Mouse (Mus musculus) layer of hippocampus, adult 2 months (tissue): ENCODE data around the gene Arhgef38. TPM values are rescaled to one million over a fixed set of nuclear protein-coding genes. Genes with fewer than 3 reads are reported as not detected.

Source experiments
- DNase-seq, 2 experiments: peaks; one replicate each; pipeline ENCODE4 v3.0.0; 2022; ENCODE audit warnings: low spot score in 2 of 2
- H3K27ac ChIP-seq: fragments of 200-600 bp; 2 replicates; pipeline ENCODE4 v1.8.1; 2022
- H3K4me3 ChIP-seq: fragments of 200-600 bp; 2 replicates; pipeline ENCODE4 v1.8.1; 2022; ENCODE audit warnings: mild to moderate bottlenecking
- CTCF ChIP-seq: fragments of 200-600 bp; conservative IDR thresholded peaks from 2 replicates; pipeline ENCODE4 v1.8.1; 2022; ENCODE audit warnings: antibody characterized with exemption, mild to moderate bottlenecking, moderate library complexity
- total RNA-seq, 2 experiments: library from RNA; stranded (reverse); gene quantifications; 2 replicates each; pipeline ENCODE4 v1.2.3; 2021

Arhgef38 gene
- total RNA-seq, 2 experiments from 2014 or later = not detected

DNA sequence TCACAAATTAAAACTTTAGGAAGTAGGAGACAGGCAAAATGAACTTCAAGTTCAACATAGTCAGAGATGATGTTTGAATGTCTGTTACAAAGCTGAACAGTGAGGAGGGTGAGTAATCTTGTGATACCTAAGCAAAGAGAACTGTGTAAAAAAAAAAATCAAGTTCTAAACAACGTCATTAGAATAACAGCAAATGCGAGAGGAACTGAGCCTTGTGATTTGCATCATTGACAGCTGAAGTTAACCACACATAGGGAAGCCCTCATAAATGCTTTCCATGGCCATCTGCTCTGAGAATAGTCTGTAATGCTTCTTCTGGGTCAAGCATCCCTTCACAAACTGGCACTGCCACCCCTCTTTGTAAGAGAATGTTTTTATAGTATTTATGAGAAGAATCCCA lies 31.0 kb downstream of the Arhgef38 start:
- no peak for TF ChIP-seq CTCF
- Histone ChIP-seq H3K4me3 (no peak overlapping the region), H3K27ac (no peak overlapping the region)
- DNase-seq = no peak

- no peak for DNase-seq
- H3K27ac ChIP-seq = no peak overlapping the region
- no peak for TF ChIP-seq CTCF
These were observed 32.6 kb downstream of the Arhgef38 start for GRCm38 (mm10) chr3:133202171-133202570.

DNA sequence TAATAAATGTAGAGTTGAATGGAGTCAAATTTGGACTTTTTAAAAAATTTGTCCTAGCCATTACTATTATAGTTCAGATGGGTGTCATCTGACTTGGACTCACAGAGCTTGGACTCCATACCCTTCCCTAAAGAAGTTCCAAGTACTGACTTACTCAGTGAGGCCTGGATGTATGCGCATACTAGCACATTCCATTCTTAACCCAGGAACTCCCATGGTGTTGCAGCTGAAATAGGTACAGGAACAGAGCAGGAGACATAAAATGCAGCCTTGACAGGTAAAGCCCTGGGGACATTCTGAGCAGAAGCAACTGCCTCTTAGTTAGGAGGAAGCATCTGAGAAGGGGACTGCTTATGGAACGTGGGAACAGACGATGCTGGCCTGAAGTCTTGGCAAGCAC lies 45.8 kb downstream of the Arhgef38 start:
- Histone ChIP-seq H3K4me3 (no peak overlapping the region), H3K27ac (no peak overlapping the region)
- no peak for DNase-seq
- TF ChIP-seq CTCF = no peak

More at GRCm38 (mm10) chr3:133202171-133202570, 32.6 kb downstream of the Arhgef38 start:
- H3K4me3 ChIP-seq = no peak overlapping the region

- no peak for TF ChIP-seq CTCF
- DNase-seq = no peak
- Histone ChIP-seq H3K4me3 (no peak overlapping the region), H3K27ac (no peak overlapping the region)
These were observed 47.2 kb downstream of the Arhgef38 start for GRCm38 (mm10) chr3:133187524-133187923.

DNA sequence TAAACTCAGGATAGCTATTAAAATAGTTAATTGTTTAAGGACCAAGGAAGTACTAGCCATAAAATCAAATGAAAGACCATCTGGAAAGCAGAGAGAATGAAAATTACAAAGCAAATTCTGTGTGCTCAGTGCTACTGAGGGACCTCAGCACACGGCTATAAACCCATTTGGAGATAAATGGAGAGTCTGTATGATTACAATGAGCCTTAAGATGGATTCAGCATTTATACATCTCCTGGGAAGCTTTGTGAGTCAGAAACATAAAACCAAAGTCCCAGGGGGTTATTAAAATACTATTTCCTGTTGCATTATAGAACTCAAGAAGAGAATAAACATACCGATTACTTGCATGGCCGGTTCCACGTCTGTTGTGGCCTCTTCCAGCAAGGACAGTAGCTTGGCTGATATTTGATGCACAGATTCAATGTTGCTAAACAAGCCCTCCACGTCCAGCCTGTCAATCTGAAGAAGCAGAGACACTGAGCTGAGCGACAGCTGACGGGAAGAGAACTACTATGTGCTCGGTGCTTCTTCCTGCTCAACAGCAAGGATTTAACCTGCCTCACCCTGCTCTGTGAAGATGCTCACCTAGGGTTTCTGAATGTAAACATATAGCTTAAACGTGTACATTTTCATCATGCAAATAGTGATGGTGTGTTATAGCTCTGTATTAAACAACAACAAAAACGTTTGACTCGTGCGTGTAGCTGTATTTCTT lies 58.6 kb downstream of the Arhgef38 start:
- no peak overlapping the region for H3K4me3 ChIP-seq
- no peak for DNase-seq
- no peak for TF ChIP-seq CTCF
- H3K27ac ChIP-seq = no peak overlapping the region

DNA sequence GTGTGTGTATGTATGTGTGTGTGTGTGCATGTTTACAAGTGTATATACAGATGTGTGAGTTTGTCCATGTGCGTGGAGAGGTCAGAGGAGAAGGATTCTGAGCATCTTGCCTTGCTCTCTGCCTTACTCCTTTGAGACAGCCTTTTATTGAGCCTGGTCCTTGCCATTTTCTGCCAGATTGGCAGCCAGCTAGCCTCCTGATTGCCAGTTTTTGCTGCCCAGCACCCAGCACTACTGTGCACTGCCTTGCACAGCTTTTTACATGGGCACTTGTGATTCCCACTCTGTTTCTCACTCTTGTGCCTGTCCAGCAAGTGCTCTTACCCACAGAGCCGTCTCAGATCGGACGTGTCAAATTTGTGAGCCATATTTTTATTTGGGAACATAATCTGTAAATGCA lies 62.5 kb downstream of the Arhgef38 start:
- no peak for DNase-seq
- no peak for TF ChIP-seq CTCF
- H3K4me3 ChIP-seq = no peak overlapping the region
- H3K27ac ChIP-seq = no peak overlapping the region

DNA sequence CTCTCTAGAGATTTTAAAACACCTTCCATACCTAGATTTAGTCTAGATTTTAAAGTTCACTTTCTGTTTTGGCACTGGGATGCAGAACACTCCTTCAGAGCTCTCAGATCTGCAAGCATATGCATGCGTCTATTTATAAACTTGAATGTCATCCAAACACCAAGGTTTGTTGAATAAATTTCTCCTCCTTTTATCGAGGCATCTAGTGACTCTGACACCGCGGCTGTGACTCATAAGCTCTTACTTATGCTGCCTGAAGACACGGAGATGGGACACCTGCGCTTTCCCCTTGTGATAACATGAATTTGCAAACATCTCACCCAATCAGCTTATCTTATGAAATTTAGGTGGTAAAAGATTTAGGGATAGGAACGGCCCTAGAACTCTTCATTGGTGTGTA lies 65.0 kb downstream of the Arhgef38 start:
- Histone ChIP-seq H3K27ac (no peak overlapping the region), H3K4me3 (no peak overlapping the region)
- peak in 1 of 2 experiments; percentile 26 for DNase-seq
- no peak for TF ChIP-seq CTCF

GRCm38 (mm10) chr3:133167550-133167949 lies 67.2 kb downstream of the Arhgef38 start:
- H3K27ac ChIP-seq = no peak overlapping the region
- H3K4me3 ChIP-seq = no peak overlapping the region
- no peak for TF ChIP-seq CTCF
- no peak for DNase-seq

DNA sequence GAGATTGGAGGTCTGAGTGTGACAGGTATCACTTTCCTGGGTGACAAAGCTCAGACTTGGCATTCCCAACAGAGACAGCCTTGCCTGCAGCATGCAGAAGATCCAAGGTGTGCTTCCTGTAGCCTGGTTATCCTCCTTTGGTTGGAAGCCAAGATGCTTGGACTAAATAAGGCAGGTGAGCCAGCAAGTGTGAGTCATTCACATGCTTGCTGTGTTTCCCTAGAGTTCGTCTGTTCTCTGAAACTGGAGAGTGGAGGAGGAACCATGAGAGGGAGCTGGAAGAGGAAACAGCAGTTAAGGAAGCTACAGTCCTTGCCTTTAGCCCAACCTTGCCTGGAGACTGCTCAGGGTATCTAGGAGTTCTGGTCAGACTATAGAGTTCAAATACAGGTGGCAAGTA lies 69.6 kb downstream of the Arhgef38 start:
- Histone ChIP-seq H3K4me3 (no peak overlapping the region), H3K27ac (no peak overlapping the region)
- peak in 1 of 2 experiments; percentile 21 for DNase-seq
- no peak for TF ChIP-seq CTCF

DNA sequence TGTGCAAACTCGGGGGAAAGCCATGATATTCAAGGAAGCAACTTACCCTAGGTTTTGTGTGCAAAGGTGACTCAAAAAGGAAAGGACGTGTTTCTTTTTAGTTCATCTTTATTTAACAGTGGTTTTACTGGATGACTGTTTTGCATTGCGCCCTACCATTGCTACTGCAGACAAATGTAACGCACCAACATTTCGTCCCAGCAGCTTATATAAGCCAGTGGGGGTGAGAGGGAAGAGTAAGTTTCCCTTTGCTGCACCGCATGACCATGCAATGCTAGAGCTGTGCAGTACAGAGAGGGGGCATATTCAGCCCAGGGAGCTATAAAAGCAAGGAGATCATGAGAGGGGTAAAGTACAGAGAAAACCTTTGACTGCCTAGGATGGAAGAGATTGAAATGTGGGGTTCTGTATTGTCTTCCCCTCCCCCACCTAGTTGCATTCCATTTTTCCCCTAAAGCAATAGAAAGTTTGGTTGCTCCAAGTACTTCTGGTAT lies 70.8 kb downstream of the Arhgef38 start:
- Histone ChIP-seq H3K4me3 (no peak overlapping the region), H3K27ac (no peak overlapping the region)
- no peak for DNase-seq
- no peak for TF ChIP-seq CTCF

GRCm38 (mm10) chr3:133163174-133163573 lies 71.6 kb downstream of the Arhgef38 start:
- no peak for TF ChIP-seq CTCF
- DNase-seq = peak in 1 of 2 experiments; percentile 41
- Histone ChIP-seq H3K27ac (no peak overlapping the region), H3K4me3 (no peak overlapping the region)

GRCm38 (mm10) chr3:133161407-133161806 lies 73.3 kb downstream of the Arhgef38 start:
- no peak for TF ChIP-seq CTCF
- Histone ChIP-seq H3K27ac (no peak overlapping the region), H3K4me3 (no peak overlapping the region)
- DNase-seq = no peak

GRCm38 (mm10) chr3:133158260-133158659 lies 76.5 kb downstream of the Arhgef38 start:
- Histone ChIP-seq H3K4me3 (no peak overlapping the region), H3K27ac (no peak overlapping the region)
- no peak for TF ChIP-seq CTCF
- DNase-seq = no peak

DNA sequence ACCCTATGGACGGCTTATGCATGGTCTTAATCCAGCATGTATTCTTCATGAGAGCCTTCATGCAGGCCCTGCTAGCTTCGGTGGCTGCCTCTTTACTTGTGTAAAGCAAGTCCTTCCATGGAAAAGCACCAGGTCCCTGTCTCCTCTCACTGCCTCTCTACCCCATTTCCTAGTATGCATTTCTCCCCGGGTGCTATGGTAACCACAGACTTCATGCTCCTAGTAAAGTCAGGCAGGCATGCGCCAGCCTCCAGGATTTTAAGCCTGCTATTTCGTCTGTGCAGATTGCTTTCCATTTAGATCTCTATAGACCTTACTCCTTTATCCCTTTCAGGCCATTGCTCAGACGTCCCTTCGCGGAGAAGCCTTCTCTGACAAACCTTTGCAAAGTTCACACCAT lies 80.1 kb downstream of the Arhgef38 start:
- DNase-seq = peak in 1 of 2 experiments; percentile 40
- TF ChIP-seq CTCF = no peak
- Histone ChIP-seq H3K4me3 (no peak overlapping the region), H3K27ac (no peak overlapping the region)

GRCm38 (mm10) chr3:133153629-133154028 lies 81.1 kb downstream of the Arhgef38 start:
- H3K27ac ChIP-seq = no peak overlapping the region
- H3K4me3 ChIP-seq = no peak overlapping the region
- TF ChIP-seq CTCF = no peak
- no peak for DNase-seq
